30 mouse cellular contexts compared by ENCODE assay signal in genomic region chr14:75645461-75645860, GRCm38 (mm10). TPM values are rescaled to one million over a fixed set of nuclear protein-coding genes. Genes with fewer than 3 reads are reported as not detected.
DNase-seq lines count a peak whose midpoint lies in the region; ATAC-seq and TF ChIP-seq lines count a peak whose summit lies in the region.
"Had no signal": no experiment of that assay in that cellular context is flagged by ENCODE, and none has a peak within 500 bp of the region (broad histone marks: within the 10 kb centered on the region; RNA-seq: fewer than 3 reads in every experiment).

No protein-coding gene starts in this region.

- H3K27me3 ChIP-seq in neural tube, embryonic 13.5 days, result no peaks in the 10 kb centered on the region
- H3K27me3 ChIP-seq in testis, adult 2 months (ENCODE audit: control insufficient read depth, insufficient read depth, low read length), result no peaks in the 10 kb centered on the region
- no peaks in the 10 kb centered on the region for H3K27me3 ChIP-seq in forebrain, embryonic 11.5 days (ENCODE audit: control insufficient read depth, insufficient read depth, low read length)
- H3K27me3 ChIP-seq: embryonic facial prominence, embryonic 12.5 days; embryonic facial prominence, embryonic 15.5 days; forebrain, embryonic 12.5 days; forebrain, embryonic 15.5 days; heart, embryonic 12.5 days; heart, embryonic 15.5 days; hindbrain, embryonic 13.5 days had no signal

- H3K4me2 ChIP-seq in neural tube, embryonic 13.5 days, result no peak overlapping the region
- H3K4me2 ChIP-seq in forebrain, embryonic 11.5 days (ENCODE audit: low read depth, low read length, severe bottlenecking), result no peak overlapping the region
- H3K4me2 ChIP-seq: embryonic facial prominence, embryonic 12.5 days; embryonic facial prominence, embryonic 15.5 days; forebrain, embryonic 12.5 days; forebrain, embryonic 15.5 days; heart, embryonic 12.5 days; heart, embryonic 15.5 days; hindbrain, embryonic 13.5 days had no signal

- no peaks in the 10 kb centered on the region for H3K9me3 ChIP-seq in neural tube, embryonic 13.5 days
- no peaks in the 10 kb centered on the region for H3K9me3 ChIP-seq in forebrain, embryonic 11.5 days (ENCODE audit: control insufficient read depth, low read length)
- H3K9me3 ChIP-seq: embryonic facial prominence, embryonic 12.5 days; embryonic facial prominence, embryonic 15.5 days; forebrain, embryonic 12.5 days; forebrain, embryonic 15.5 days; heart, embryonic 15.5 days; hindbrain, embryonic 13.5 days had no signal

- no peak for TF ChIP-seq POLR2A in testis, adult 2 months (IDR thresholded peaks at IDR 0.05; ENCODE audit: control insufficient read depth, low read depth, low read length)

- 0 out of 2 replicates have a peak overlapping the region, but pooled peaks have one; percentile 49 for H3K27ac ChIP-seq in neural tube, embryonic 13.5 days (replicated peaks)
- peak overlapping the region; percentile 46; the same call in 1 of the 2 replicates for H3K27ac ChIP-seq in testis, adult 2 months (ENCODE audit: control insufficient read depth, insufficient read depth, low read depth, low read length)
- no peak overlapping the region for H3K27ac ChIP-seq in forebrain, embryonic 11.5 days (ENCODE audit: low read depth, low read length)
- H3K27ac ChIP-seq: embryonic facial prominence, embryonic 12.5 days; embryonic facial prominence, embryonic 15.5 days; forebrain, embryonic 12.5 days; forebrain, embryonic 15.5 days; heart, embryonic 15.5 days; hindbrain, embryonic 10.5 days; hindbrain, embryonic 13.5 days had no signal

- peak; percentile 55 to 71 for DNase-seq in adrenal gland, adult (ENCODE audit: inconsistent age in 2 of 2, low spot score in 1 of 2)
- DNase-seq in adrenal gland, postnatal 25 days, result no peak
- no peak for DNase-seq in neural tube, embryonic 10.5 days (ENCODE audit: extremely low spot score, low spot score)
- DNase-seq in testis, postnatal 10 days (ENCODE audit: low spot score), result no peak
- DNase-seq in forebrain, embryonic 11.5 days (ENCODE audit: low spot score), result no peak
- DNase-seq: cerebellum, adult 11 months; cerebellum, adult 2 months; cerebellum, adult 9-11 months; cerebellum, postnatal 25 days; gastrocnemius, postnatal 25 days; heart, adult 18-20 months; heart, postnatal 10 days; heart, postnatal 36 days had no signal

- no peak for TF ChIP-seq CTCF in testis, adult 2 months (IDR thresholded peaks at IDR 0.05; ENCODE audit: control insufficient read depth, insufficient read depth, insufficient replicate concordance, low read depth, low read length)

- H3K4me1 ChIP-seq in neural tube, embryonic 13.5 days (replicated peaks), result peaks cover 25% of the 10 kb centered on the region
- peaks cover 7% of the 10 kb centered on the region for H3K4me1 ChIP-seq in testis, adult 2 months (ENCODE audit: control insufficient read depth, insufficient read depth, low read length)
- no peaks in the 10 kb centered on the region for H3K4me1 ChIP-seq in forebrain, embryonic 11.5 days (replicated peaks; ENCODE audit: control insufficient read depth, insufficient read depth, low read length)
- H3K4me1 ChIP-seq: embryonic facial prominence, embryonic 12.5 days; embryonic facial prominence, embryonic 15.5 days; heart, embryonic 12.5 days; heart, embryonic 15.5 days had no signal

- 93% methylated on average over 7 of the region's 7 CpGs for WGBS in neural tube, embryonic 13.5 days
- 92% methylated on average over 7 of the region's 7 CpGs for WGBS in forebrain, embryonic 11.5 days

- no peak overlapping the region for H3K9ac ChIP-seq in neural tube, embryonic 13.5 days
- no peak overlapping the region for H3K9ac ChIP-seq in forebrain, embryonic 11.5 days (ENCODE audit: low read length)
- H3K9ac ChIP-seq: embryonic facial prominence, embryonic 12.5 days; embryonic facial prominence, embryonic 15.5 days; forebrain, embryonic 12.5 days; forebrain, embryonic 15.5 days; heart, embryonic 12.5 days; heart, embryonic 15.5 days; hindbrain, embryonic 13.5 days had no signal

- H3K36me3 ChIP-seq in neural tube, embryonic 13.5 days, result no peaks in the 10 kb centered on the region
- H3K36me3 ChIP-seq in testis, adult 2 months (ENCODE audit: control insufficient read depth, insufficient read depth, low read length), result no peaks in the 10 kb centered on the region
- H3K36me3 ChIP-seq in forebrain, embryonic 11.5 days (ENCODE audit: control insufficient read depth, insufficient read depth, low read length), result no peaks in the 10 kb centered on the region
- H3K36me3 ChIP-seq: embryonic facial prominence, embryonic 12.5 days; embryonic facial prominence, embryonic 15.5 days; forebrain, embryonic 12.5 days; forebrain, embryonic 15.5 days; heart, embryonic 12.5 days; heart, embryonic 15.5 days; hindbrain, embryonic 10.5 days; hindbrain, embryonic 13.5 days had no signal

- no peak for ATAC-seq in neural tube, embryonic 13.5 days (ENCODE audit: low read depth)
- ATAC-seq in forebrain, embryonic 11.5 days (replicated peaks; ENCODE audit: low FRiP score), result no peak
- ATAC-seq: activated CD4-positive, CD25-positive, alpha-beta regulatory T cell, adult 4 months; forebrain, embryonic 15.5 days; hindbrain, embryonic 16.5 days had no signal

- no peak overlapping the region for H3K4me3 ChIP-seq in neural tube, embryonic 13.5 days
- no peak overlapping the region for H3K4me3 ChIP-seq in testis, adult 2 months (ENCODE audit: control insufficient read depth, low read depth, low read length)
- no peak overlapping the region for H3K4me3 ChIP-seq in forebrain, embryonic 11.5 days (ENCODE audit: low read depth, low read length)
- H3K4me3 ChIP-seq: embryonic facial prominence, embryonic 12.5 days; embryonic facial prominence, embryonic 15.5 days; forebrain, embryonic 12.5 days; forebrain, embryonic 15.5 days; heart, embryonic 12.5 days; heart, embryonic 15.5 days; hindbrain, embryonic 10.5 days; hindbrain, embryonic 13.5 days had no signal

RNA-seq across cellular contexts. Expression of gene Erich6b, which starts 3.4 kb away (rescaled TPM):
- total RNA-seq in adrenal gland, postnatal 25 days (2021), result not detected in 2 replicates
- polyA plus RNA-seq in neural tube, embryonic 13.5 days (2015; fragmentation: Nextera tagmentation; extraction: Ambion mirVana), result not detected in 2 replicates
- polyA plus RNA-seq in testis, adult 2 months (2012; rRNA removed), result 2.7 and 2.9 TPM in 2 replicates
- polyA plus RNA-seq in forebrain, embryonic 11.5 days (2014; fragmentation: Nextera tagmentation; extraction: Ambion mirVana), result not detected in 2 replicates
- total RNA-seq: adrenal gland, postnatal 36 days; common myeloid progenitor, adult 5-6 weeks; ES-E14; gastrocnemius, adult 8-10 months; gastrocnemius, postnatal 25 days; heart, adult 18-20 months; heart, postnatal 10 days; heart, postnatal 36 days had no signal
- polyA plus RNA-seq: activated CD4-positive, CD25-positive, alpha-beta regulatory T cell, adult 4 months; cerebellum, adult 2 months; embryonic facial prominence, embryonic 12.5 days; embryonic facial prominence, embryonic 15.5 days; forebrain, embryonic 12.5 days; forebrain, embryonic 15.5 days; gonadal fat pad, adult 2 months; heart, embryonic 12.5 days; heart, embryonic 15.5 days; hindbrain, embryonic 10.5 days; hindbrain, embryonic 13.5 days; hindbrain, embryonic 16.5 days had no signal

RNA-seq across cellular contexts. Expression of gene Spert, which starts 52.5 kb away (rescaled TPM):
- not detected in 2 replicates for total RNA-seq in adrenal gland, postnatal 25 days (2021)
- not detected in 2 replicates for polyA plus RNA-seq in neural tube, embryonic 13.5 days (2015; fragmentation: Nextera tagmentation; extraction: Ambion mirVana)
- polyA plus RNA-seq in testis, adult 2 months (2012; rRNA removed), result 1,054 and 1,154 TPM in 2 replicates
- not detected in 2 replicates for polyA plus RNA-seq in forebrain, embryonic 11.5 days (2014; fragmentation: Nextera tagmentation; extraction: Ambion mirVana)
- total RNA-seq: adrenal gland, postnatal 36 days; common myeloid progenitor, adult 5-6 weeks; ES-E14; gastrocnemius, adult 8-10 months; gastrocnemius, postnatal 25 days; heart, adult 18-20 months; heart, postnatal 10 days; heart, postnatal 36 days had no signal
- polyA plus RNA-seq: activated CD4-positive, CD25-positive, alpha-beta regulatory T cell, adult 4 months; cerebellum, adult 2 months; embryonic facial prominence, embryonic 12.5 days; embryonic facial prominence, embryonic 15.5 days; forebrain, embryonic 12.5 days; forebrain, embryonic 15.5 days; heart, embryonic 12.5 days; heart, embryonic 15.5 days; hindbrain, embryonic 10.5 days; hindbrain, embryonic 13.5 days; hindbrain, embryonic 16.5 days had no signal

Comparison
In these comparisons a context has a peak if more than half of its experiments do, and no peak if none do; other contexts are left out.
1. DNase-seq: peak in adrenal gland, adult (2 of 2); none in adrenal gland, postnatal 25 days (single experiment), neural tube, embryonic 10.5 days (single experiment), testis, postnatal 10 days (single experiment) and forebrain, embryonic 11.5 days (single experiment).
2. RNA of gene Spert, which starts 52.5 kb away (polyA plus RNA-seq): 1,054 to 1,154 TPM in testis, adult 2 months; not detected in neural tube, embryonic 13.5 days and not detected in forebrain, embryonic 11.5 days; every median in the first group is over 1,000 times any median in the second.